Mouse (Mus musculus): ENCODE measurements around the gene Kcnt1.

DNA sequence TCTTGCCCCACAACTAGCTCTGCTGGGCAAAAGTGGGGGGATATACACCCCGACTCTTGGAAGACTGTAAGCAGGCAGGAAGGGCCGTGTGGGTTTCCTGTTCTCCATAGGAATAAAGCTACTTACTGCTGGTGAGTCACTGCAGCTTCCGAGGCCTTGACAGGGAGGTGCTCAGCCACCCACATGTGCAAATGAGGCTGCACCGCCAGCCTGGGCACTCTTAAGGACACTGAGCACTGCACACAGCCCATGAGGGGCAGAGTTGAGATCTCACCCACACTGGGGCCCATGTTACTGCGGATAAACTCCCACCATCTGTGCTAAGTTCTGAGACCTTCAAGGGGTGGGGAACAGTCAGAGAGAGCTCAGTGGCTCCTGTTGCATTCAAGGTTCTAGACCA, 3.1 kb downstream of the Kcnt1 start:
- TF ChIP-seq EP300 (IDR thresholded peaks at IDR 0.05; ENCODE audit: low read depth), result no peak
- TF ChIP-seq CTCF (IDR thresholded peaks at IDR 0.05; ENCODE audit: low read depth), result no peak

Data from heart, postnatal 0 days (tissue).